Mouse (Mus musculus): Measurements from ENCODE around the gene Ube2j1. TPM values are rescaled to one million over a fixed set of nuclear protein-coding genes. Genes with fewer than 3 reads are reported as not detected.
A peak's percentile ranks its signal among the peaks of the same experiment; 100 is the strongest.

Gene Ube2j1
- 38.3 and 38.7 TPM in 2 replicates for polyA plus RNA-seq (2016; fragmentation: Nextera tagmentation; extraction: Ambion mirVana)

- Histone ChIP-seq H3K27ac (peak within 1 kb of the TSS; percentile 96), H3K4me1 (peaks cover 11% of the 10 kb centered on the region; the same call in 1 of the 2 replicates), H3K27me3 (ENCODE audit: low read depth, poor library complexity, severe bottlenecking) (no peaks in the 10 kb centered on the region), H3K4me3 (peak within 1 kb of the TSS; percentile 83), H3K9me3 (replicated peaks) (no peaks in the 10 kb centered on the region; the same call in 1 of the 2 replicates), H3K36me3 (peaks cover 28% of the 10 kb centered on the region)
- WGBS, result under 1% methylated on average over 123 of the region's 123 CpGs
- peak; percentile 88 for DNase-seq (ENCODE audit: low spot score)
Observed at GRCm38 (mm10) chr4:33031195-33031960, at the start of gene Ube2j1. Gene Ube2j1, plus strand, starts transcription at chr4:33031416.

- H3K4me3 ChIP-seq, result peak overlapping the region; percentile 92; the same call in 1 of the 2 replicates
- WGBS, result 23% methylated on average over 5 of the region's 5 CpGs
- H3K4me1 ChIP-seq, result peaks cover 42% of the 10 kb centered on the region
- H3K27ac ChIP-seq, result 0 out of 2 replicates have a peak overlapping the region, but pooled peaks have one; percentile 97
- no peaks in the 10 kb centered on the region for H3K36me3 ChIP-seq
- peaks cover 32% of the 10 kb centered on the region for H3K27me3 ChIP-seq (ENCODE audit: low read depth, poor library complexity, severe bottlenecking)
- no peaks in the 10 kb centered on the region for H3K9me3 ChIP-seq (replicated peaks)
- DNase-seq (ENCODE audit: low spot score), result no peak
Observed at GRCm38 (mm10) chr4:32981617-32982016, 49.6 kb upstream of the Ube2j1 start.

GRCm38 (mm10) chr4:32982041-32982715, 49.0 kb upstream of the Ube2j1 start:
- Histone ChIP-seq H3K27me3 (ENCODE audit: low read depth, poor library complexity, severe bottlenecking) (peaks cover 36% of the 10 kb centered on the region), H3K4me1 (peaks cover 42% of the 10 kb centered on the region), H3K36me3 (no peaks in the 10 kb centered on the region), H3K27ac (peak overlapping the region; percentile 97), H3K4me3 (peak overlapping the region; percentile 92), H3K9me3 (replicated peaks) (no peaks in the 10 kb centered on the region)
- WGBS, result 3% methylated on average over 15 of the region's 15 CpGs
- DNase-seq (ENCODE audit: low spot score), result peak; percentile 44

- Histone ChIP-seq H3K36me3 (no peaks in the 10 kb centered on the region), H3K4me1 (peaks cover 42% of the 10 kb centered on the region)
Observed at GRCm38 (mm10) chr4:32982716-32983175, 48.5 kb upstream of the Ube2j1 start, which contains the start of gene Rragd. Gene Rragd, plus strand, starts transcription at chr4:32983037.

GRCm38 (mm10) chr4:32983176-32984155, 47.8 kb upstream of the Ube2j1 start:
- Histone ChIP-seq H3K4me3 (peak overlapping the region; percentile 92), H3K27me3 (ENCODE audit: low read depth, poor library complexity, severe bottlenecking) (peaks cover 43% of the 10 kb centered on the region), H3K9me3 (replicated peaks) (no peaks in the 10 kb centered on the region), H3K36me3 (no peaks in the 10 kb centered on the region), H3K4me1 (peaks cover 42% of the 10 kb centered on the region), H3K27ac (peak overlapping the region; percentile 97)
- peak; percentile 78 for DNase-seq (ENCODE audit: low spot score)
- under 1% methylated on average over 78 of the region's 94 CpGs for WGBS

More at GRCm38 (mm10) chr4:32982716-32983175, 48.5 kb upstream of the Ube2j1 start, which contains the start of gene Rragd:
- WGBS, result under 1% methylated on average over 18 of the region's 18 CpGs
- peak within 1 kb of the TSS; percentile 97 for H3K27ac ChIP-seq
- peaks cover 42% of the 10 kb centered on the region for H3K27me3 ChIP-seq (ENCODE audit: low read depth, poor library complexity, severe bottlenecking)
- peak; percentile 77 for DNase-seq (ENCODE audit: low spot score)
- H3K9me3 ChIP-seq (replicated peaks), result no peaks in the 10 kb centered on the region
- peak within 1 kb of the TSS; percentile 92 for H3K4me3 ChIP-seq

- Histone ChIP-seq H3K27me3 (ENCODE audit: low read depth, poor library complexity, severe bottlenecking) (peaks cover 45% of the 10 kb centered on the region), H3K27ac (peak overlapping the region; percentile 97), H3K9me3 (replicated peaks) (no peaks in the 10 kb centered on the region), H3K36me3 (no peaks in the 10 kb centered on the region), H3K4me1 (peaks cover 42% of the 10 kb centered on the region), H3K4me3 (peak overlapping the region; percentile 92)
- peak; percentile 39 for DNase-seq (ENCODE audit: low spot score)
- WGBS, result under 1% methylated on average over 13 of the region's 13 CpGs
Observed at GRCm38 (mm10) chr4:32984242-32984641, 47.0 kb upstream of the Ube2j1 start.

GRCm38 (mm10) chr4:32984801-32985675, 46.2 kb upstream of the Ube2j1 start:
- no peaks in the 10 kb centered on the region for H3K9me3 ChIP-seq (replicated peaks)
- 10% methylated on average over 13 of the region's 13 CpGs for WGBS
- peaks cover 42% of the 10 kb centered on the region for H3K4me1 ChIP-seq

GRCm38 (mm10) chr4:32985684-32986083, 45.5 kb upstream of the Ube2j1 start:
- Histone ChIP-seq H3K36me3 (no peaks in the 10 kb centered on the region), H3K27me3 (ENCODE audit: low read depth, poor library complexity, severe bottlenecking) (peaks cover 37% of the 10 kb centered on the region), H3K27ac (no peak overlapping the region), H3K4me3 (peak overlapping the region; percentile 92; the same call in 1 of the 2 replicates), H3K4me1 (peaks cover 42% of the 10 kb centered on the region), H3K9me3 (replicated peaks) (no peaks in the 10 kb centered on the region)
- DNase-seq (ENCODE audit: low spot score), result no peak
- WGBS, result 7% methylated on average over 3 of the region's 3 CpGs

More at GRCm38 (mm10) chr4:32984801-32985675, 46.2 kb upstream of the Ube2j1 start:
- DNase-seq (ENCODE audit: low spot score), result peak; percentile 51
- Histone ChIP-seq H3K27ac (peak overlapping the region; percentile 97), H3K4me3 (peak overlapping the region; percentile 92), H3K36me3 (no peaks in the 10 kb centered on the region), H3K27me3 (ENCODE audit: low read depth, poor library complexity, severe bottlenecking) (peaks cover 44% of the 10 kb centered on the region)

- DNase-seq (ENCODE audit: low spot score), result no peak
- Histone ChIP-seq H3K4me3 (no peak overlapping the region), H3K27ac (no peak overlapping the region), H3K4me1 (peaks cover 38% of the 10 kb centered on the region), H3K9me3 (replicated peaks) (no peaks in the 10 kb centered on the region), H3K36me3 (no peaks in the 10 kb centered on the region), H3K27me3 (ENCODE audit: low read depth, poor library complexity, severe bottlenecking) (peaks cover 24% of the 10 kb centered on the region)
- WGBS, result 50% methylated on average over 3 of the region's 3 CpGs
Observed at GRCm38 (mm10) chr4:32987006-32987405, 44.2 kb upstream of the Ube2j1 start.

GRCm38 (mm10) chr4:32989346-32989745, 41.9 kb upstream of the Ube2j1 start:
- no peaks in the 10 kb centered on the region for H3K36me3 ChIP-seq
- no peaks in the 10 kb centered on the region for H3K9me3 ChIP-seq (replicated peaks)
- 84% methylated on average over 2 of the region's 2 CpGs for WGBS
- no peak overlapping the region for H3K27ac ChIP-seq
- peaks cover 24% of the 10 kb centered on the region for H3K4me1 ChIP-seq
- no peak overlapping the region for H3K4me3 ChIP-seq
- DNase-seq (ENCODE audit: low spot score), result no peak
- H3K27me3 ChIP-seq (ENCODE audit: low read depth, poor library complexity, severe bottlenecking), result peaks cover 15% of the 10 kb centered on the region; the same call in 1 of the 2 replicates

GRCm38 (mm10) chr4:32994168-32994567, 37.0 kb upstream of the Ube2j1 start:
- Histone ChIP-seq H3K27me3 (ENCODE audit: low read depth, poor library complexity, severe bottlenecking) (peaks cover 3% of the 10 kb centered on the region; the same call in 1 of the 2 replicates), H3K36me3 (0 out of 2 replicates have a peak, but pooled peaks cover 2% of the 10 kb centered on the region), H3K9me3 (replicated peaks) (no peaks in the 10 kb centered on the region), H3K4me1 (peaks cover 5% of the 10 kb centered on the region; the same call in 1 of the 2 replicates), H3K27ac (no peak overlapping the region), H3K4me3 (no peak overlapping the region)
- DNase-seq (ENCODE audit: low spot score), result no peak
- 71% methylated on average over 3 of the region's 3 CpGs for WGBS
